ENCODE assay signal across 10 mouse cellular contexts in the genomic region with DNA sequence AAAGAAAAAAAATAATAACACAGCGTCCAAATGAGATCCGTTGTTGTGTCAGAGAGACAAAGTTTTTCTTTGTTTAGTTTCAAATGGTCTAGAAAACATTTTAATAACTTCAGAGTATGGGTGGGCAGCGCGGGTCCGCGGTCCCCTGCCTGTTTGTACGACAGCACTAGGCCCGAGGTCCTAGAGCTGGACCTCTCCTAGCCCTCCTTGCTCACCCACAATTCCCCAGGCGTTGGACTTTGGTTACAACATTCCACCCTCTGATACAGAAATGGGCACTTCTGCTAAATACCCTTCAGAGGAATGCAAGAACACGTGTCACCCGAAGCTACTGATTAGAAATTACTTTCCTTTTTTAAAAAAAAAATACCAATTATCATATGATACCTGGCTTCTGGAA.
DNase-seq lines count a peak whose midpoint lies in the region; ATAC-seq and TF ChIP-seq lines count a peak whose summit lies in the region.
"Had no signal": no experiment of that assay in that cellular context is flagged by ENCODE, and none has a peak within 500 bp of the region (broad histone marks: within the 10 kb centered on the region; RNA-seq: fewer than 3 reads in every experiment).

No protein-coding gene starts in this region.

- no peak overlapping the region for H3K4me3 ChIP-seq in heart, postnatal 0 days (ENCODE audit: low read depth, low read length)
- no peak overlapping the region for H3K4me3 ChIP-seq in heart, adult 2 months
- no peak overlapping the region for H3K4me3 ChIP-seq in forebrain, embryonic 15.5 days
- H3K4me3 ChIP-seq in hindbrain, postnatal 0 days (ENCODE audit: low read length), result no peak overlapping the region
- no peak overlapping the region for H3K4me3 ChIP-seq in midbrain, embryonic 14.5 days (replicated peaks; ENCODE audit: low read depth, low read length)
- H3K4me3 ChIP-seq in intestine, postnatal 0 days (ENCODE audit: low read depth, low read length), result no peak overlapping the region

- H3K27ac ChIP-seq in heart, postnatal 0 days (ENCODE audit: low read depth), result no peak overlapping the region
- no peak overlapping the region for H3K27ac ChIP-seq in heart, adult 2 months
- H3K27ac ChIP-seq in forebrain, embryonic 15.5 days (replicated peaks), result peak overlapping the region; percentile 68; the same call in 1 of the 2 replicates
- no peak overlapping the region for H3K27ac ChIP-seq in hindbrain, postnatal 0 days
- peak overlapping the region; percentile 10 for H3K27ac ChIP-seq in midbrain, embryonic 14.5 days (replicated peaks; ENCODE audit: low read depth, low read length)
- no peak overlapping the region for H3K27ac ChIP-seq in intestine, postnatal 0 days (ENCODE audit: low read depth, low read length)

- H3K79me2 ChIP-seq in heart, adult 2 months (replicated peaks; ENCODE audit: control insufficient read depth, insufficient read depth, low read length), result no peaks in the 10 kb centered on the region

- peak overlapping the region; percentile 48 for H3K4me2 ChIP-seq in heart, postnatal 0 days (ENCODE audit: low read depth, low read length)
- H3K4me2 ChIP-seq in forebrain, embryonic 15.5 days (replicated peaks), result peak overlapping the region; percentile 43
- peak overlapping the region; percentile 48 for H3K4me2 ChIP-seq in hindbrain, postnatal 0 days (ENCODE audit: low read depth, low read length)
- H3K4me2 ChIP-seq in midbrain, embryonic 14.5 days (ENCODE audit: low read length), result peak overlapping the region; percentile 39
- no peak overlapping the region for H3K4me2 ChIP-seq in intestine, postnatal 0 days (replicated peaks; ENCODE audit: low read depth)

- H3K9ac ChIP-seq in heart, postnatal 0 days (replicated peaks; ENCODE audit: low read depth, low read length), result no peak overlapping the region
- H3K9ac ChIP-seq in heart, adult 2 months (ENCODE audit: low read depth, low read length), result no peak overlapping the region
- no peak overlapping the region for H3K9ac ChIP-seq in forebrain, embryonic 15.5 days (replicated peaks)
- H3K9ac ChIP-seq in hindbrain, postnatal 0 days (replicated peaks; ENCODE audit: low read length), result no peak overlapping the region
- no peak overlapping the region for H3K9ac ChIP-seq in midbrain, embryonic 14.5 days (replicated peaks; ENCODE audit: low read length)
- no peak overlapping the region for H3K9ac ChIP-seq in intestine, postnatal 0 days (ENCODE audit: low read depth, low read length)

- TF ChIP-seq CTCF in heart, postnatal 0 days (IDR thresholded peaks at IDR 0.05; ENCODE audit: low read depth), result no peak
- no peak for TF ChIP-seq CTCF in heart, adult 2 months (IDR thresholded peaks at IDR 0.05)
- no peak for TF ChIP-seq CTCF in hindbrain, postnatal 0 days (IDR thresholded peaks at IDR 0.05; ENCODE audit: low read depth)
- no peak for TF ChIP-seq CTCF in intestine, postnatal 0 days (IDR thresholded peaks at IDR 0.05; ENCODE audit: low read depth)

- no peaks in the 10 kb centered on the region for H3K4me1 ChIP-seq in heart, postnatal 0 days (ENCODE audit: control insufficient read depth, insufficient read depth)
- H3K4me1 ChIP-seq in heart, adult 2 months (ENCODE audit: control insufficient read depth, insufficient read depth, low read length), result no peaks in the 10 kb centered on the region
- peaks cover 37% of the 10 kb centered on the region for H3K4me1 ChIP-seq in forebrain, embryonic 15.5 days
- H3K4me1 ChIP-seq in hindbrain, postnatal 0 days (ENCODE audit: insufficient read depth, low read length), result peaks cover 18% of the 10 kb centered on the region
- H3K4me1 ChIP-seq in midbrain, embryonic 14.5 days (ENCODE audit: control insufficient read depth, insufficient read depth, low read length), result peaks cover 35% of the 10 kb centered on the region
- H3K4me1 ChIP-seq in intestine, postnatal 0 days (replicated peaks; ENCODE audit: control insufficient read depth, insufficient read depth, low read length), result no peaks in the 10 kb centered on the region

- no peaks in the 10 kb centered on the region for H3K27me3 ChIP-seq in heart, postnatal 0 days (ENCODE audit: control insufficient read depth, insufficient read depth, low read length)
- no peaks in the 10 kb centered on the region for H3K27me3 ChIP-seq in heart, adult 2 months (ENCODE audit: control insufficient read depth, insufficient read depth, low read length)
- peaks cover 65% of the 10 kb centered on the region for H3K27me3 ChIP-seq in forebrain, embryonic 15.5 days
- no peaks in the 10 kb centered on the region for H3K27me3 ChIP-seq in hindbrain, postnatal 0 days (ENCODE audit: insufficient read depth, low read length)
- H3K27me3 ChIP-seq in midbrain, embryonic 14.5 days (ENCODE audit: control insufficient read depth, insufficient read depth, low read length), result no peaks in the 10 kb centered on the region
- no peaks in the 10 kb centered on the region for H3K27me3 ChIP-seq in intestine, postnatal 0 days (replicated peaks; ENCODE audit: control insufficient read depth, insufficient read depth, low read length)
- H3K27me3 ChIP-seq: CH12.LX had no signal

- H3K36me3 ChIP-seq in heart, postnatal 0 days (replicated peaks; ENCODE audit: control insufficient read depth, insufficient read depth, low read length), result no peaks in the 10 kb centered on the region
- H3K36me3 ChIP-seq in heart, adult 2 months (ENCODE audit: control insufficient read depth, insufficient read depth, low read length), result no peaks in the 10 kb centered on the region
- H3K36me3 ChIP-seq in forebrain, embryonic 15.5 days, result no peaks in the 10 kb centered on the region
- no peaks in the 10 kb centered on the region for H3K36me3 ChIP-seq in hindbrain, postnatal 0 days (ENCODE audit: insufficient read depth, low read length)
- no peaks in the 10 kb centered on the region for H3K36me3 ChIP-seq in midbrain, embryonic 14.5 days (ENCODE audit: control insufficient read depth, insufficient read depth, low read length)
- H3K36me3 ChIP-seq in intestine, postnatal 0 days (ENCODE audit: control insufficient read depth, insufficient read depth), result no peaks in the 10 kb centered on the region

- H3K9me3 ChIP-seq in heart, postnatal 0 days (replicated peaks; ENCODE audit: control insufficient read depth, low read length), result no peaks in the 10 kb centered on the region
- H3K9me3 ChIP-seq in forebrain, embryonic 15.5 days, result no peaks in the 10 kb centered on the region
- H3K9me3 ChIP-seq in hindbrain, postnatal 0 days (ENCODE audit: low read length), result no peaks in the 10 kb centered on the region
- no peaks in the 10 kb centered on the region for H3K9me3 ChIP-seq in midbrain, embryonic 14.5 days (ENCODE audit: control insufficient read depth, low read length)
- H3K9me3 ChIP-seq in intestine, postnatal 0 days (ENCODE audit: control insufficient read depth), result no peaks in the 10 kb centered on the region

- intact Hi-C loops in heart, adult 2 months (cut with DNase I), result loop anchor here (5.0 kb wide), 1 partner anchor 74 kb away; no protein-coding TSS in a partner anchor

- no peak for TF ChIP-seq POLR2A in heart, adult 2 months (IDR thresholded peaks at IDR 0.05; ENCODE audit: insufficient read depth, low read depth, low read length)

- 69% methylated on average over 11 of the region's 11 CpGs for WGBS in heart, postnatal 0 days
- 85% methylated on average over 11 of the region's 11 CpGs for WGBS in heart, adult 2 months
- 14% methylated on average over 11 of the region's 11 CpGs for WGBS in forebrain, embryonic 15.5 days
- WGBS in hindbrain, postnatal 0 days, result 44% methylated on average over 11 of the region's 11 CpGs
- WGBS in midbrain, embryonic 14.5 days, result 36% methylated on average over 11 of the region's 11 CpGs
- 76% methylated on average over 11 of the region's 11 CpGs for WGBS in intestine, postnatal 0 days

- no peak for ATAC-seq in heart, postnatal 0 days (ENCODE audit: insufficient read depth, low read depth)
- peak; percentile 62 for ATAC-seq in forebrain, embryonic 15.5 days (replicated peaks)
- no peak for ATAC-seq in hindbrain, postnatal 0 days
- ATAC-seq in midbrain, embryonic 14.5 days (ENCODE audit: low FRiP score, low TSS enrichment), result no peak
- ATAC-seq in intestine, postnatal 0 days, result no peak

- no peak for TF ChIP-seq EP300 in heart, postnatal 0 days (IDR thresholded peaks at IDR 0.05; ENCODE audit: low read depth)
- TF ChIP-seq EP300 in heart, adult 2 months (IDR thresholded peaks at IDR 0.05; ENCODE audit: insufficient read depth, low read depth, low read length), result no peak

- no peak for DNase-seq in heart, postnatal 0 days (ENCODE audit: low spot score)
- no peak for DNase-seq in heart, adult 2 months
- no peak for DNase-seq in hindbrain, postnatal 0 days (ENCODE audit: low spot score)
- peak; percentile 33 for DNase-seq in midbrain, embryonic 14.5 days
- no peak for DNase-seq in spleen, postnatal 14 days (ENCODE audit: low spot score in 2 of 2)
- DNase-seq: cerebellum, postnatal 36 days; lung, adult 2 months had no signal

Comparison
In these comparisons a context has a peak if more than half of its experiments do, and no peak if none do; other contexts are left out.
1. H3K27ac ChIP-seq: peak in forebrain, embryonic 15.5 days (single experiment) and midbrain, embryonic 14.5 days (single experiment); none in heart, postnatal 0 days (single experiment), heart, adult 2 months (single experiment), hindbrain, postnatal 0 days (single experiment) and intestine, postnatal 0 days (single experiment).